Mouse (Mus musculus) kidney, adult 18-20 months (tissue): Measurements from ENCODE around the gene Patj.
"Not testable (repeated sequence)": the region's sequence is repeated elsewhere in the genome, so short reads cannot be mapped to it uniquely, and the experiment has no call there.

Experiments
- DNase-seq: peaks from one replicate; pipeline ENCODE4 v3.0.0; 2021

The Patj gene

DNA sequence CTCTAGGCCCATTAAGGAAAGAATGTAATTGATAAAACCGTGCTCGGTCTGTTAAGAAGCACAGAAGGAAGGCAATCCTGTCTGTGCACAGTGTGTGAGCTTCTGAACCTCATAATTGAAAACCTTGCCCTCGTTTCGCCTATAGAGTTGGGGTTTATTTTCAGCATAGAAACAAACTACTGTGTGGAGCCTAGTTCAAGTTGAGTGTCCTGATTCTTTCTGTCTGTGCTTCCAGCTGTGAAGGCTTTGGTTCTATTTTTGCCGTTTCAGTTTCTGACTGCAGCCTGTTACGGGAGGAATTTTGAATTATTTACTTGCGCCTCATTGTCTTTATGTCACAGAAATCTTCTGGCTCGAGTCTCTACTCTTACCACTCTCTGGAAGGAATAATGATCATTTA, 185.9 kb downstream of the Patj start:
- no peak for DNase-seq

DNA sequence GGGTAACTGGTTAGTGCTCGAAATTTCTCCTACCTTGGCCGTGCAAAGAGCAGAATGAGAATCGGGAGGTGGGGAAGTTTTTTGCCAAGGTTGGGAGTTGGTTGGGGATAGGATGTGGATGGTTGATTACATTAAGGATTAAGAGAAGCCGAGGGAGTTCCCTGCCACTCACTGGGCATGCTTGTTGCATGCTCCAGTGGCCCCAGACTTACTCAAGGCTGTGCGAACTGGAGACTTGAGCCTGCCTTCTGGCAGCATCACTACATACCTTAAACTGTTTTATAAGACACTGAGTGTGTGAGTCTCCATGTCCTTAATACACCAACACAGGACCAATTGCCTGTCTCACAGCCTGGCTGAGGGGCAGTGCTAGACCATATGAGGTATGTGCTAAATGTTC, 188.4 kb downstream of the Patj start:
- no peak for DNase-seq

DNA sequence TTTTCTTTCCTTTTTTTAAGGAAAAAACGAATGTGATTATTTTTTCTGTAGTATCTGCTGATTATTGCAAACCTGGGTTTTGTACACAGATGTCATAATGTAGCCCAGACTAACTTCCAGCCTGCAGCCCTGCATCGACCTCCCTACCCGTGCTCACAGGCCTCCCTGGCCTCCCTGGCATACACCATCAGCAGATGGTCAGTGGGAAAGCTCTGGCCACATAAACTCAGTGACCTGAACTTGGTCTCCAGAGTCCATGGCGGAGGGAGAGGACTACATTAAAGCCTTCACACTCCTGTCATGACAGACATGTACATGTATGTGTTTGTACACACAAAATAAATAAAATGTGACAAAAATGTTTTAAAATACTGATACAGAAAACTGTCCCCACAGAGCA, 190.7 kb downstream of the Patj start:
- DNase-seq = no peak

DNA sequence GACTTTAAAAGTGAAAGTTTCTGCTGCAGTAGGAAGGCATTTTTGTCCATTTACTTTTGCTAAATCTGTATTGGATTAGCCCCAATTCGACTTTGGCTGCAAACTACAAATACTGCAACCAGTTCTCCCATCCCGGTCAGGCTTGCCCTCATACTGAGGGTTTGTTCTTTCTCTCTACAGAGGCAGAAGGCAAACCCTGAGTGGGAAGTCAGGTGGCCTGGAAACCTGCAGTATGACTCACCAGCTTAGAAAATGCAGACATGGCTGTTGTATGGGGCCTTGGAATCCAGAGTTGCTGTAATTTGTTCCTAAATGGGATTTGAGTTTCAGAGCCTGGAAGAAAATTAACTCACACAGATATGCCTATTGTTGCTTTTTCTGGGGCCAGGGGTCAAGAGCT, 192.1 kb downstream of the Patj start:
- no peak for DNase-seq

DNA sequence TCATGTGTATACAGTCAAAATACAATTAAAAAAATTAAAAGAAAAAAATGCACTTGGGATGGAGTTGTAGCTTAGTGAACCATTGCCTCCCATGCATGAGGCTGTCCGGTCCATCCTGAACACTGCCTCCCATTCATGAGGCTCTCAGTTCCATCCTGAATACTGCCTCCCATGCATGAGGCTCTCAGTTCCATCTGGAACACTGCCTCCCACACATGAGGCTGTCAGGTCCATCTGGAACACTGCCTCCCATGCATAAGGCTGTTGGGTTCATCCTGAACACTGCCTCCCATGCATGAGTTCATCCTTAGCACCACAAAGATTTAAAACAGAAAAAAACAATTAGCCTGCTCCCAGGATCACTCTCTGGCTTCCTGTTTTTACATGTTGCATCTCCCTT, 198.4 kb downstream of the Patj start:
- no peak for DNase-seq

DNA sequence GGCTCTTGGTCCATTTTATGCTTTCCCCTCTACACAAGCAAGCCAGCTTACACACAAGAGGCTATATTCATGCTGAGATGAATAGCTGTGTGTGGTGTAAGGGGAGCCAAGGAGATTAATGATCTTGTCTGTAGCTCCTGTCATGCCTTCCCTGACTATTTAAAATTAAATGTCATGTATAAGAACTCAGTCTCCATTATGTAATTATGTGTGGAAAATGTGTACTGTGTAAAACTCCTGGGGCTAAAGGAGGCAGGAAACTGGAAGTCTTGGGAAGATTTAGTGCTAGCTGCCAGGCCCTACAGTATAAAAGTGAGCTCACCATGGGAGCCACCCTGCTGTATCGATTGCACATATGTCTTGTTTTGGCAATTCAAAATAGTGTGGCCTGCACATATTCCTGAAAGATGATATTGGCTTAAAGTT, 203.0 kb downstream of the Patj start:
- DNase-seq = no peak

DNA sequence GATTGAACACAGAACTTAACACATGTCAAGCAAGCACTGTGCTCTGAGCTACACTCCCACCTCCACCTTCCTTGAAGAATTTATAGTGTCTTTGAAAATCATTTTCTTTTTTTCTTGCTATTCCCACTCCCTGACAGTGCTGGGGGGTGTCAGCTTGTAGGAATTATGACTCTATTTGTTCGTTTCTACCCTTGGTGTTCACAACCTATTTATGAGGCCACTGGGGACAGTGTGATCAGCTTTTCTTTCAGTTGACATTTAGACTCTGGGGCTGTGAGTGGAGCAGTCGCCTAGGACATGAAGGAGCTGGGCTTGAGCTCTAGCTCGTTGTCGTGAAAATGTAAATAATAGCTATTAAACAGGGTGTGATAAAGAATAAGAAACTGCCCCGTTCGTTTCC, 203.8 kb downstream of the Patj start:
- DNase-seq = no peak

DNA sequence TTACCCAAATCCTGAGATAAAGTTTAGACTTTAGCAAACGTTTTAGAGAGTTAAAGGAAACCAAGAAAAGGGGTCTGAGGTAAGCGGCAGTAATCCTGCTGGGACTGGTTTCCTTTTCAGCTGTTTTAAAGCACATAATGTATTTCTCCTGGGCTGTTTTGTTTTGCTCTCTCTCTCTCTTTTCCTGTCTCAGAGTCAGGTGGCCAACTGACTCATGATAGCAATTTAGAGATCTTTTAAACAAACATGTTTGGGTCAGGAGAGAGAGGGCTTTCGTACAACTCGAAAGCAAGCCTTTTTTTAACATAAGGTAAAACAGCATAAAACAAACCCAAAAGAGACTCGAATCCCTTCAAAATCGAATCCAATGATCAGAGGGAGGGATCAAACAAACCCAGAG, 207.5 kb downstream of the Patj start:
- DNase-seq = no peak

DNA sequence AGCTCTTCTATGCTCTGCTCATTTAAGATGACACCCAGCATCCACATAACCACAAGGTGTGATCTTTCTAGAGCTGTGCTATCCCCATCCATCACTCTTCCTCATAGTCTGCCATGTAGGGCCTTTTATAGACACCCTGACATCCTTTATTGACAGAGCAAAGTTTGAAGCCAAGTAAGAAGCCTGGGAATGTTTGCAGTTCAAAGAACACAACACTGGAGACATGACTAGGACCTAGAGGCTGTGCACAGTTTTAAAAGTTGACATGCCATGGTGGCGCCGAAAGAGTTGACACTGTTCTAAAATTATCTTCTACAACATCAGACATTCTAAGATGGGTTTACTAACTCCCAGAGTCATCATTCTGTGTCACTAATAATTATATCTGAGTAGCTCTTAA, 214.9 kb downstream of the Patj start:
- no peak for DNase-seq

DNA sequence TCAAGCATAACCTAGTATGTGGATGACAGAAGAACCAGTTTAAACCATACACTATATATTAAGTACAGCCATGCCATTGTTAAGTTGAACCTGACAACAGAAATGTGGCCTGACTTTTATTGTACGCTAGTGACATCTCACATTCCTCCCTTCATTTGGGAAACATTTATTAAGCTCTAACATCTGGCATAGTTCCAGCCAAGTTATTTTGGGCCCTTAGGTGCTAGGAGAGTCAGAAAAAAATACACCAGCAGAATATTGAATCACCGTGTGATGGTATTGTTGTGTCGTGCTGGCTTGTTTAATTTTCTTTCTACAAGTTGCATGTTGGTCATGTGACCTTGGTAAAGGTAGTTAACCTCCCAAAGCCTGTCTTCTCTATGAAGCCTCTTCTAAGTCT, 218.8 kb downstream of the Patj start:
- no peak for DNase-seq

DNA sequence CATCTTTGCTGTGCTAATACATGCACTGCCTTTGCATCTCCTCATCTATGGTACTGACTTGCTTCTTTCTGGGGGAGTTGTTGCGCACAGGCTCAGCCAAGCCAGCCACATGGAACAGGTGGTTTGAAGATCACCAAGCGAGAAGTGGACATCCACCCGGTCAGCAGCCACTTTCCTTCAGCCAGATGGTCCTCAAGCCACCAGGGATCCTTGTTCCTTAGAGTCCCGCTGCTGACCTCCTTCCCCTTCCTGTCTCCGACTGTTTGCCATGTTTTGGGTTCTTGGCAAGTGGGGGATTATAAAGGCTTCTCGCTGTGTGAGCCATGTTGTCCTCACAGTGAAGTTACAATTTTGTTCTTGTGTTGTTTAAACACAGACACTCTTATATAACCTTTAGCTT, 223.6 kb downstream of the Patj start:
- DNase-seq = no peak

DNA sequence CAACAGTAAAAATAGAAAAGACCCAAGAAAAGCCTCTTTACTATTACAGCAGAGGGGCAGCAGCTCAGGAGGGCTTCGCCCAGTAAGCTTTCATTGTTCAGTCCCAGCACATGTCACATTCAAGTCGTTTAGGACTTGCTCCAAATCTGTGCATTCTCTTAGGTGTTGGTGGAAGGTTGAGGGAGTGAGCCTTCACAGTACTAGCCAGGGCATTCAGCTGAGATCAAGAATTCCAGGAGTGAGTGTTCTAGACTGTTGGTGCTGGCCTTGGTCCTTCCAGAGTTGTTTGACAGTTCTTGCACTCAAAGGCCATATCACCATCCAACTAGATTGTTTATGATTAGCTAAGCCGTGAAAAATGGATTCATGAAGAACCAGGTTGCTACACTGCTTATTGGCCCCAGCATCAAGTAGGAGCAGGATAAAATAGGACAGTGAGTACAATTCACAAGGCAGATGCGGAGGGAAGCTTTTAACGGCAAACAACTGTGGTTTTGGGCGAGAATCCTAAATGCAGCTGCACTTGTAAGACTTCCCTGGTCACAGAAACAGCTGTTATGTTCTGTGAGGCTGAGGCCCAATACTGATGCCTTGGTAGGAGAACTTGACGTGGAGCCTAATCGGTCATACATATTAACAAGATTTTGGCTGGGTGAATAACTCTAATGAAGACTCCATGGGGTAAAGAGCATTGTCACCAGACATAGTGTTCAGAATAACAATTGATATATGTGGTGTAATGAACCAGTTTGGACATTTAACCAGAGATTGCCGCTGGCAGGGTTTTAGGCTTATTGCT, 225.6 kb downstream of the Patj start:
- no peak for DNase-seq

DNA sequence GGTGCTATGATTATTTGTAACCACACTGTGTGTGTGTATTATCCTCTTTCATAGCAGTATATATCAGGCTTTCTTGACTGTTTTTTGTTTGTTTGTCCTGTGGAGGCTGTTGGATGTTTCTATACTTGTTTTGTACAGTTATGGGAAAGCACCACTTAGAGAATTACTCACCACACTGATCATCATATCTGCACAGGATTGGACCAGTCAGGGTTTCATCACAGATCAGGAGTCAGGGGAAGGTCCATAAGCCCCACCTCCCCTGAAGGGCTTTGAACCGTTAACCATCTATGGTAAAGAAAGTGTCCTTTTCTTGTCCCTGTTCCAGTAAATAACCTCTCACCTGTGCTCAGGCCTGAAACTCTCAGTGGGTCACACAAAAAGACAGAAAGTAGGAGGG, 226.6 kb downstream of the Patj start:
- no peak for DNase-seq

DNA sequence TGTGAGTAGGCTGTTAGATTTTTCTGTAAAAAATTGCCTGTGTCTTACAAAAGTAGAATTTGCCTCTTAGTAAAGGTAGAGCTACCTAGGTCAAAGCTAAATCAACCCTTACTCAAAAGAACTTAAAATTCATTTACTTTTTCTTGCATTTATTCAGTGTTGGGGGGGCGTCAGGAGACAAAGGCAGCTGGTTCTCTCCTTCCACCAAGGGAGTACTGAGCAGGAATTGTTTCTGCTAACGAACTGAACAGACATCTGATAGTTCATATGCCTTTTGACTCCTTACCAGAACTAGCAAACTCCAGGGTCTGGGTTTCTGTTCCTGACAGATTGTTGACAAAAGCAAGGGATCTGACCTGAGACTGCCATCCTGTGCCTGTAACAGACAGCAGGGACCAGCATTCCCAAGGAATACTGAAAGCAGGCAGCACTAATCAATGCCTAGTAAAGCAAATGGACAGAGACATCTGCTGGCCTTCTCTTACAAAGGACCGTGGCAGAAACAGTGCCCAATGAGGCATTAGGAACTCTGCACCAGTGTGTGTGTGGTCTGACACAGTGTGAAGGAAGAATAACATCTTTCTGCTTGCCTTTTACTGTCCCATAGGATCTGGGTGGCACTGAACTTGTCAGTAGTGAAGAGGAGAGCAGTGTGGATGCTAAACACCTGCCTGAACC, 227.6 kb downstream of the Patj start:
- no peak for DNase-seq

DNA sequence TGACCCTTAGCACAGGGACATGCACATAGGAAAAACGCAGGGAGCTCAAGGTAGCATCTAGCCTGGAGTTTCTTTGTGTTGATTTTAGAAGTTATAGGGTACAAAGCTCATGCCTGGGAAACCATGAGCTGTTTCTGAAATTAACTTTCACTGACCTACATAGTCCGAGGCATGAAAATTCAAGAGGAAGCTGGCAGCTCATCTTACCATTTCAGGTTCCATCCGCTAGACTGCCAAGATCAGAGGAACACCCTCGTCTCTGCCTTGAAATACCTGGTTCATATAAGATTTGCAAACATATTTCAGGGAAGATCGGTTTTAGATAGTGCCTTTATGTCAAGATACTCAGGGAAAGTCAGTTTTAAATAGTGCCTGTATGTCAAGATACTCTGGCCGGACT, 232.7 kb downstream of the Patj start:
- no peak for DNase-seq

DNA sequence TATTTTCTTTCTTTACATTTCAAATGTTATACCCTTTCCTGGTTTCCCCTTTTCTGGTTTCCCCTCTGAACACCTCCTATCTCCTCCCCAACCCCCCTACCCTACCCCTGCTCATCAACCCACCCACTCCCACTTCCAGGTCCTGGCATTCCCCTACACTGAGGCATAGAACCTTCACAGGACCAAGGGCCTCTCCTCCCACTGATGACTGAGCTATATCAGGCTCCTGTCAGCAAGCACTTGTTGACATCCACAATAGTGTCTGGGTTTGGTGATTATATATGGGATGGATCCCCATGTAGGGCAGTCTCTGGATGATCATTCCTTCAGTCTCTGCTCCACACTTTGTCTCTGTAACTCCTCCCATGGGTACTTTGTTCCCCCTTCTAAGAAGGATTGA, 233.6 kb downstream of the Patj start:
- DNase-seq = not testable (repeated sequence)

DNA sequence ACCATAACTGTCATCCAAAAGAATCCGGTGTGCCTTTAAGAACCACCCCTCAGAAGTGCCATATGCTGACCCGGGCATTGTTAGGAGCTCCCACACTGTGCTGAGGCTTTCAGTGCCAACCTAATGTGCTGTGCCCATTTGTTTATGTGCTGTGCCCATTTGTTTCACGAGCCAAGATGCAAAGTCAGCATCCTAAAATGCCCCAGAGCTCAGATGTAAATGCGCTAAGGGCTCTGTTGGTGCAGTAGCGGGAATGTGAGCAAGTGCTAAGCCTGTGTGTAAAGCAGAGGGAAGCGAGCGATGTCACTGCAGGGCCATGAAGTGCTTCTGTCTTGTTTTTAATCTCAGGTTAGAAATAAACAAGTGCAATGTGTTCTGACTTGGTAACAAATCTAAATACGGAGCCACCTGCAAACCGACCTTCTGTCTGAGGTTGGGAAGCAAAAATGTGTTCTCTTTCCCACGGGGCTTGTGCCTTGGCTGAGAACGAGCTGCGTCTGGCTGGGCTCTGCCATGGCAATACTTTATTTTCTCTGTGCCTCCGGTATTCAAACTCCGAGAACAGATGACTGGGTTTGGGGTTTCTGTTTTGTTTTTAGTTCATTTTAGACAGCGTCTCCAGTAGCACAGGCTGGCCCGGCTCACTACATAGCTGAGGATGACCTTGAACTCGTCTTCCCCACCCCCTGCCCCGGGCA, 239.7 kb downstream of the Patj start:
- DNase-seq = no peak

DNA sequence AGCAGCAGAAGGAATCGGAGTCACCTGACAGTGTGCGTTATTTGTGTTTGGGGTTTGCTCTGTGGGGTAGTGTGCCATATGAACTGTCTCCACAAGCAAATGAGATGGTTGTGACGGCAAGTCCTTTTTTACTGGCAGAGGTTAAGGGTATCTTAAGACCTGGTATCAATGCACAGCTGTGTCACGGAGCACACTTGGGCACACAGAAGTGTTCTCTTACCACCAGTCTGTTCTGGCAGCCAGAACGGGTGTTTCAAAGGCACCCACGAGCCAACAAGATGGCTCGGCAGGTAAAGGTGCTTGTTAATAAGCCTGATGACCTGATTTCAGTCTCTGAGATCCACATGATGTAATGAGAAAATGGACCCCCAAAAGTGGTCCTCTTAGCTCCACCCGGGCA, 243.1 kb downstream of the Patj start:
- DNase-seq = no peak

DNA sequence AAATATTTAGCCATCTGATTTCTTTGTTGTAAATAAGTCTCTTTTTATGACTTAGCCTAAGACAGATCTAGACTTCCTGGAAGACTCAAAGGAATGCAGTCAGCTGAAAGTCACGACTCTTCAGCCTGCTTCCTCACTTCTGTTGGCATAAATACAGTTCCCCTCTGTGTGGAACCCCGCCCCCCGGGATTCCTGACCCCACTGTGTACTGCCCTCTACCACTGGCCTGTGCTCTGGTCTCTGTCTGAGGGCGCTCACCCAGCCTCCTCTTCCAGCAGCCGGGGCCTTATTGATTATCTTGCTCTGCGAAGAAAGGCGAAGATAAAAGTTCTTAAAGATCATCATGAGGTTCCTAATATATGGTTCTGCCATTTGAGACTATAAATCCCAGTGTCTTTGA, 258.1 kb downstream of the Patj start:
- DNase-seq = no peak

DNA sequence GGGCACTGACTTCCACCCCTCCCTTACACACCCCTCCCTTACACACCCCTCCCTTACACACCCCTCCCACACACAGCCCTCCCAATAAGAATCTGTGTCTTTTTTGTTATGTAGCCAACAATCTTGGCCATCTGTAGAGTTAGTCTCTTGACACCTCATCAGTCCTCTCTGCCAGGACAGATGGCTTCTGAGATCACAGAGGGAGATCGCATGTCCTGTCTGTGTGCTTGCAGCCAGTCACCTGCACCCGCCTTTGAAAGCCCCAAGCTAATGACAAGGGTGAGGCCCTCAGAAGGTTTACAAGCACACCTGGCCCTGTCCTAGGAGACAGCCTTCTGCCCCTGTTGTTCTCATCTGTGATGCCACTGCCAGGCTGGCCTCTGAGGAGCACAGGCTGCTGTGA, 258.8 kb downstream of the Patj start:
- no peak for DNase-seq

DNA sequence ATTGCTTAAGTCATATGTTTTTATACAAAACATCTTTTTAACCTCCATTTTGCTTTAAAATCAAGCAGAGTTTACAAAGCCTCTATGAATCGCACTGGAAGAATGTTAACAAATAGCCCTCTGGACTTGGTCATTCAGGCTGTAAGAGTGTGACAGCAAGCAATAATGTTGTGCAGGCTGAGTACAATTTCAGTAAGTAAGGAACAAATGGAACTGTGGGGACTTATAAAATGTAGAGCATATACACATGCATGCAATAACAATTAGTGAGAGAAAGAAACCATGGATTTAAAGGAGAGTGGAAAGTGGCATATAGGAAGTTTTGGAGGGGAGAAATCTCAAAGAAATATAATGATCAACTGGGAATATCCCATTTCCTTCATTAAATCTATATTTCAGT, 261.2 kb downstream of the Patj start:
- DNase-seq = no peak

DNA sequence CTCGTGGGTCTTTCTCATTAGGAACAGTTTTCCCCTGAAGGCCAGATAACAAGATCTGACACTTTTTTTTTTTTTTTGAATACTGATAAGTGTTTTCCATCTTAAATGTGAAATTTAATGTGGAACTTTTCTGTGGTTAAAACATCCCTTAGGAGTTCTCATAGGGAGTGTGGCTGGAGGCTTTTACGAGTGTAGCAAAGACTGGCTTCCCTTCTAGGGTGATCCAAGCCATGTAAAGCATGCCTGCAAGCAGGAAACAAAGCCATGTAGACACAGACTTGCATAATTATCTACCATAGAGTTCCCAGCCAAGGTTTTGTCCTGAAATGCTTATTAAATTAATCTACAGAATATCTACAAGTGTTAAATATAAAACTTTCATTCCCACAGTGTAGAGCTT, 263.4 kb downstream of the Patj start:
- DNase-seq = no peak

DNA sequence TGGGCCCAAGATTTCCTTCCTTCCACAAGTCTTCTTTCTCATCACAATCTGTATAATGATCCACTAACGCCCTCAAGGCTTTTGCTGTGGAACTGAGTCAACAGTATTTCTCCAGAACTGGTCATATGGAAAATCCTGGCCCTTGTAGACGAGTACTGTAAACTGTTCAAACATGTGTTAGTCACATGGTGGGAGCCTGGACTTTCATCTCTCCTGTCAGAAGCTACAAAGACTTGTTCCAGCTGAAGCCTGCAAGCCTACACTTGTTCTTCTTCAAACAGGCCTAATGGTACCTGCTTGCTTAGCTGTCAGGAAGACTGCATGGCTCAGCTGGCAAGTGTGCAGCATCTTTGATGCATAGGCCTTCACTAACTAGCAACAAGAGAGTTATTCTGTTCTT, 264.9 kb downstream of the Patj start:
- peak; percentile 48 for DNase-seq

DNA sequence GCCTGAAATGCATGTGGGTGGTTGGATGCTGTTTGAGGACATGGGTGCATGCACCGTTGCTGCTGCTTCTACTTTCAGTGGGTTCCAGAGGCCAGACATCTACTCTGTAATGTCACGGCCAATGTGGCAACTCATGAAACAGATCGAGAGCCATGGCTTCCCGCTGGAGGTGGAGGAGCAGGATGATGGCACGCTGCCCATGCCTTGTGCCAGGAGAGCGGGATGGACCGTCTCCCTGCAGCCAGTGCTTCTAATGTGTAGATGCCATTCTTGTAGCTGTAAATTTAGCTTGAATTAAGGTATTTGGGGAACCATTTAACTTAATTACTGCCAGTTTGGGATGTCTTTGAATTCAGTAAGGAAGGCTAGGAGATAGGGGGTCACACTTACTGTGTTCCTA, 270.3 kb downstream of the Patj start:
- no peak for DNase-seq
